Mouse (Mus musculus): ENCODE data around the gene Tmem135. TPM values are rescaled to one million over a fixed set of nuclear protein-coding genes. Genes with fewer than 3 reads are reported as not detected.

Tmem135 gene
- polyA plus RNA-seq, 1 experiment from 2014 or later = 22.5 TPM

DNA sequence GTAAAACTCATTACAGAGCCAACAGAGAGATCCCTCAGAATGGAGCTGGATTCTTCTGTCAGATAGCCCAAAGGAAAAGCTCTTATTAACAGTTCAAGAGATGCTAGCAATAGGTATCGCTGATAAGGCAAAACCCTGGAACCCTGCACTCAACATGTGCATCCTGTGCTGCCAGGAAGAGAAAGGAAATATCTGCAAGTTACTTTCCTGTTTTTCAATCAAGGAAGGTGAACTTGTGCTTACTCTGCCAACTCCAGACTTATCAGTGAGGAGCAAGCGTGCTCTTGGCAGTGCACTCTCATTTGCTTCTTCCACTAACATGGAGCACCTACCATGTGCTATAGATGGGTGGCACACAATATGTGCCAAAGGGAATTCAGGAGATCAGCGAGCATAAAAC lies 288.4 kb downstream of the Tmem135 start:
- DNase-seq (ENCODE audit: low spot score) = no peak

DNA sequence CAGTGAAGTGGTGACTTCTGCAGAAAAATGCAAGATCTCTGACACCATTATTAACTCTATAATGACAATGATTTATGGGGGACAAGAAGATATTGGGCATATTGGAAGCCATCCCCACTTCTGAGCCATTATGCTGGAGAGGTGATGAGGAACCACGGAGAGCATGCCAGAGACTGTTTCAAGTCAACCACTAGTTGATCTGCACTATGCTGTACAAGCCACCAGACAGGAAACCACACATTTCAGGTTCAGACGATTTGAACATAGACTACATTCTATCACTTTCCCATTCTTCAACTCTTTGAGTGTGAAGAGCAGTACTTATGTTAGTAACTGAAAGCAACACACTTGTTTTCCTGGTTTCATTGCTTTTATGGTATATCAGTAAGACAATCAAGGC lies 297.6 kb downstream of the Tmem135 start:
- no peak for DNase-seq (ENCODE audit: low spot score)

DNA sequence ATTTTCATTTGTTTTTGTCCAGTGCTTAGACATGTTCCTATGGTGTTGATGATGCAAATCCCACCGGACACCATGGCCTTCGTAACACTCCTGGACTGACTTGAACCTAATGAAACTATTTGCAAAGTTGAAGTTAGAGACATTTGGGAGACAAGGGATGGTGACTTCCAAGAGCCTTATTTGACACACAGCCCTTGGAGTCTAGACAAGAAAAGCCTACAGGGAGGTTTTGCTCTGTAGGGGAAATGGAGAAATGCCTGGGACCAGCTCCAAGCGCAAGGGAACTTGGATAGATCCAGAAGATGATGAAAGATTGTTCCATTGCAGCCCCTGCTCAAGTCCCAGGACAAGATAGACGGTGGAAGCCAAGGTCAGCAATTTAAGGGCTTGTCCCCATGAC lies 304.3 kb downstream of the Tmem135 start:
- no peak for DNase-seq (ENCODE audit: low spot score)

Small RNA genes lying within 50 kb of the gene (microRNA-seq; reads per million reads assigned to microRNA genes)
- gene Gm22171 (ENCODE audit: borderline number of aligned reads) (not detected), gene Gm24659 (ENCODE audit: borderline number of aligned reads) (not detected)

Other genes starting within 250 kb of the Tmem135 start
- gene Fzd4, start 133 bp upstream of the Tmem135 start, polyA plus RNA-seq (2015; fragmentation: Nextera tagmentation; extraction: Ambion mirVana) = 1.5 TPM in 2 replicates
- 6.4 and 7.2 TPM in 2 replicates for gene Prss23, start 123.0 kb upstream of the Tmem135 start, polyA plus RNA-seq (2015; fragmentation: Nextera tagmentation; extraction: Ambion mirVana)
- 0.16 and 0.26 TPM in 2 replicates for gene Me3, start 228.2 kb upstream of the Tmem135 start, polyA plus RNA-seq (2015; fragmentation: Nextera tagmentation; extraction: Ambion mirVana)